Mouse (Mus musculus): Measurements from ENCODE around the gene Rnls.

The Rnls gene

DNA sequence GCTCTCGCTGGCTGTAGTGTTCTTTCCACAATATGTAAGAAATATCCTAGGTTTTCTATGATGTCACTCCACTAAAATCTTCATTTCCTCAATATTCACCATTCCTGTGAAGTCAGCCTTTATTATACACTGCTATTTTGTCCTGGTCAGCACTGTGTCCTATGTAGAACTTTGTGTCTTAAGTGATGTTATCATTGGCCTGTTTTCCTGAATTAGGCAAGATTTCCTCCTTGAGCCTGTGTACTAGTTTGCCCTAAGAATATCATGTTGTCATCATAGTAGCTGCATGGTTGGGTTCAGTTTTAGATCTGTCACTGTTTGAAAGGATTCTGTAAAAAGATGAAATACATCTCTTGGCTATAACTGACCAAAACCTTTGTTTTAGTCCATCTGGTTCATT is 203.3 kb downstream of the Rnls start:
- no peak for DNase-seq (ENCODE audit: low read depth)

DNA sequence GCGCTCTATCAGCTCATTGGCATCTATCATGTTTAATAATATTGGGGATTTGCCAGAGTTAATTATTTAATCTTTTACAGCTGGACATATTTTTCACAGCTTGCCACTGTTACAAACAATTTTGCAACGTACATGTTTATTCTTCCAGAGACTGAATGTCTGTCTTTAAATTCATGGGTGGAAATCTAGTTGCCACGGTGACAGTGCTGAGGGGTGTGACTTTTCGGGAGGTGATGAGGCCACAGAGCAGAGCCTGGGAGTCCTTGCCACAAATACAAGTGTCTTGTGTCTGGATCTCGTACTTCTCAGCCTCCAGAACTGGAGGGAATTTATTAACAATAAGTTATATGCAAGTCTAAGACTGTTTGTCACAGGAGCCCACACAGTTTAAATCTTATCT is 212.5 kb downstream of the Rnls start:
- no peak for DNase-seq (ENCODE audit: low read depth)

DNA sequence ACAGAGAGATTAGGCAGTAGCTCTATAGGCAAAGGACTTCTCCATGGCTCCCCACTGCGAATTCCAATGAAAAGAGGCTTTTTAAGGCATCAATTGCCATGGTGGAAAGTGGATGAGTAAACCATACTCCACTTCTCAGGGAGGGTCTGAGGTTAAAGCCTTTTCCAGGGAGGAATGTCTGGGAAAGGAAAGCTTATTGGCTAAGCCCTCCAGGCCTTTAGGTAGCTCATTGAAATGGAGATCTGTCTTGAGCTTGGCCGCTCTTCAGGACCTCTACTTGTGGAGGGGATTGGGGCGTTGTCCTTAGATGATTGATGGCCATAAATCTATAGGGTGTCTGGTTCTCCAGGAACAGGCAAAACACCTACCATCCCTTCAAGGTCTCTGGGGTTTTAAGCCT is 213.2 kb downstream of the Rnls start:
- no peak for DNase-seq (ENCODE audit: low read depth)

DNA sequence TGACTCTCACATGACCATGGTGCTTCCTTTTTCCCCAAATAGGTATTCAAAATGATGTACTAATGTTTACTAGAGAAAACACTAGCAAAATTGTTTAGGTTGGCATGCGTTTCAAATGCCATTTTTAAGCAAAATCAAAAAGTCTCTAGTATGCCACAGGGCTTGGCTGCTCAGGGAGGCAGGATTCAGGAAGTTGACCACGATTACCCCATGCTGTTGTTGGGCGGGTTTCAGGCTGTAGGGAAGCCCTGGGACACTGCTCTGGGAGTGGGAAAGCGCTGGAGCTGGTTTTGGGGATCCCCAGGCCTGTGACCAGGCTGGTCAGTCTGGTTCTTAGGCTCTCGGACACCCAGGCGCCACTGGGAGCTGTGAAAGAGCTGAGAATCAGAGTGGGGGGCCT is 213.7 kb downstream of the Rnls start:
- DNase-seq (ENCODE audit: low read depth): no peak

DNA sequence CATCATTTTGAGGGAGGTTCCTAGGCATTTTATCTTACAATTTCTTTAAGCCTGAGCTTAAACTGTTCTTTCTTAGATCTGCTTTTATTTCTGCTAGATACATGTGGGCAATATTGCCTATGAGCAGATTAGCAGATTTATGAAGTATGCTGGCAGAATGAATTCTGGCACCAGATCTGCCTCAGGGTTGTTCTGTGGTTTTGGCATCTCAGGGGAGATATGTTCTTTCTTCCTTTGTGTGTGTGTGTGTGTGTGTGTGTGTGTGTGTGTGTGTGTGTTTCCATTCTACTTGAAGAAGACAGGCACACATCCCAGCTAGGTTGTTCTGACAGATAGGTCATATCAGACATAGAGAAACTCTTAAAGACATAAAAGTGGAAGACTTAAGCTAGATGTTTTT is 218.1 kb downstream of the Rnls start:
- DNase-seq (ENCODE audit: low read depth): no peak

DNA sequence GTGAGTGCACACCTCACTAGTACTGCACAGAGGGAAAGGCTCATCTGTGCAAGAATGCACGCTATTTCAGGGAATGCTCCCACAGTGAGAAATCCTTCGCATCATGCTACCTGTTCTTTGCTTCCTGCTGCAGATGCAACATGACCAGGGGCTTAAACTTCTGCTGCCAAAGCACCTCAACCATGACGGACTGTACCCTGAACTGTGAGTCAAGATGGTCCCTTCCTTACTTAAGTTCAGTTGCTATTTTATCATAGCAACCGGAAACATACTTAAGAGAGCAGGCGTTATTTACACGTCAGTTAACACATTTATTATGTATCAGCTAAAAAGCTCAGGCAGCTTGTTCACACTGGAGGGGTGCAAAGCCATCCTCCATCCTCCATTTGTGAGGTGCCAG is 222.2 kb downstream of the Rnls start:
- no peak for DNase-seq (ENCODE audit: low read depth)

DNA sequence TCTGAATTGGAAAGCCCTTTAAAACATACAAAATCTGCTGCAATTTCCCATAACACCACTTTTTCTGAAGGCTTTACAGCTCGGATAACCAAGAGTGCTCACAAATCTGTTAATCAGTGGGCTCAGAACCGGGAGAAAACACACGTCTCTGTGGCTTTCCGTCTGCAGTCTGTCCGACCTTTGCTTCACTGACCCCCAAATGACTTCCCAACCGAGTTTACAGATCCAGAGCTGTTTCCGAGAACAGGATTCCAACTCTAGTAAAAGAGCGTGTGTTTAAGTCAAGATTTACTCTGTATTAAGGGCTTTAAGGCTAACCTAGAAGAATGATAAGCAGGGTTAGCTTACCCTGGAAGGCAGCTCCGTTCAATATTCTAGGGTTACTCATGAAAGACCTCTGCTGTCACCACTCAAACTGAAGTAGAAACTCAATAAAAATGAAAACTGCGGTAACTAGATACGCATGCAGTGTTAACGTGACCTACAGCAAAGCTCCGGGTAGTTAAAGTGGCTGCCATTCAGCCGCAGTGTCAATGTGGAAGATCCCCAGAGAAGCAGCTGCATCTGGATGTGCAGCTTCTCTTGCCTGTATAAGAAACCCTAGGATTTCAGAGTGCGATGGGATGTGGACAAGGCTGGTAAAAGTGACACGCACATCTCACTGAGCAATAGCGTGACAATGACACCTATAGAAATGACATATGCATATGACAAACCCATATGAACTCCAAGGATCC is 224.4 kb downstream of the Rnls start:
- no peak for DNase-seq (ENCODE audit: low read depth)

DNA sequence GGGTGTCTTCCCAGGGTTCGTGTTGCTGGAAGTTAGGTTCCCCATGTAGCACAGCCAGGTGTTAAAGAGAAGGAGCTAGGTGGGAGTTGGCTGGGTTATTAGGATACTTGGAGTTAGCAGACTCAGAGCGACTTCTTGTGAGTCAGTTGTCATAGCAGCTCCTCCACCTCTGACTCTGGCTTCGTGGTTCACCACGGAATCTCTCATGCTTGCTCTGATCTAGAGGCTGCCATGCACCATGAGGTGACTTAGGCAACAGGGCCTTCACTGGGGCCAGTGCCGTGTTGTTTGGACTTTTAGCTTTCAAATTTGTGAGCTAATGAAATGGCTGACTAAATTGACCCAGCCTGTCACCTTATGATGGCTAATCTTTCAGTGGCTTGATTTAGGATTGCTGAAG is 227.3 kb downstream of the Rnls start:
- no peak for DNase-seq (ENCODE audit: low read depth)

DNA sequence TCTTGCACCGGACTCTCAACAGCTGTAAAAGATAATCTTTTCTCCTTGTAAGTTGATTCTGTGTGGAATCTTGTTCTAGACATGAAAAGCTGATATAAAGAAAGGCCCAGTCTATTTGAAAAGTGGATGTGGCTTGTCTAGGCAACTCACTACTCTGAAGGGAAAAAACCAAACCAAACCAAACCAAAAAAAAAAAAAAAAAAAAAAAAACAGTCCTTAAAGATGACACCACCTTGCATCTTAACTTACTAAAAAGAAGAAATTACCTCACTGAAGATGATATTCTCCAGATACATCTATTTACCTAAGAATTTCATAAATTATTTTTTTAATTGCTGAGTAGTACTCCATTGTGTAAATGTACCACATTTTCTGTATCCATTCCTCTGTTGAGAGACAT is 230.2 kb downstream of the Rnls start:
- no peak for DNase-seq (ENCODE audit: low read depth)

DNA sequence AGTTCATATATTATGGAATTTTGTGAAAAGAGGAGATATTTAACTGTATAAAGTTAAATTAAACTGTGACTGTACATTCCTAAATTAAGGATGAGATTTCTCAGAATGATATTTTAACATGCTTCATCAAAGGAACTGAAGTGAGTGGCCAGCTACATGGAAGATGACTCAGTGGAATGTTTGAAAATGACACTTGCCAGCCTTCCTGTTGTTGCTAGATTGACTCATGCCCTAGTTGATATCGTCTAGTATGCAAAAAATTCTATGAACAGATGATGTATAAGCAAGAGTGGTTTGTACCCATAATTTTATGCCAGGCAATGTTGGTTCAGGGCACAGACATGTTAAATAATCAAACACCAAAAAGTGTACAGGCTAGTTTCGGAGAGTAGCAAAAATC is 232.2 kb downstream of the Rnls start:
- DNase-seq (ENCODE audit: low read depth): no peak

DNA sequence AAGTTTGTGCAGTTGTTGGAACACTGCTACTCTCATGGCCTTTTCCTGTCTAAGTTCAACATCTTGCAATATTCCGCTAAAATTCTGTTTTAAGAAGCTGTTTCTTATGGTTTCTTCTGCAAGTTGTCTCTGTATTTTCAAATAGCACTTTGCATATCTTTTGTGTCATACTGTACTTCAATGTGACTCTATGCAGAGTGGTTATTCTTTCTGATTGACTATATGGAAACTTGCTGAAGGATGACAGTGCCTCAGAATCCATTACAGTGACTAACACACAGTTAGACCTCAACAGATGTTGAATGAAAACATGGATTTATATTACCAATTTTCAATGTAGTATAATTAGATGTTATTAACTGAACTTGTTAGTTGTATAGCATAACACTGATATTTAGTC is 232.9 kb downstream of the Rnls start:
- DNase-seq (ENCODE audit: low read depth): no peak

DNA sequence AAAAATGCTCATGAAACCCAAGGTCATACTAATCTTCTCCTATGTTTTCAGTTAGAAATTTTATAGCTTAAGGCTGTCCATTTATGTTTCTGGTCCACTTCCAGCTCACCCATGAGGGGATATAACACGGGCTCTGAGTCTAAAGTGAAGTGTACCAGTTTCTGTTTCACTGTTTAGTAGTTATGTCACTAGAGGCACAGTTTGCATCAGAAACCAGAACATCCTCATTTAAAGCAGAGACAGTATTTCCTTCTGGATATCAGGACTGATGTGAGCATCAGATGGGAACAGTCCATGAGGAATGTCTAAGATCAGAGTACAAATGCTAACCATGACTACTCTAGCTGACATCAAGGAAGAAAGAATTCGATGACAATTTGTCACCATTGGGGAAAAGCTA is 233.9 kb downstream of the Rnls start:
- no peak for DNase-seq (ENCODE audit: low read depth)

DNA sequence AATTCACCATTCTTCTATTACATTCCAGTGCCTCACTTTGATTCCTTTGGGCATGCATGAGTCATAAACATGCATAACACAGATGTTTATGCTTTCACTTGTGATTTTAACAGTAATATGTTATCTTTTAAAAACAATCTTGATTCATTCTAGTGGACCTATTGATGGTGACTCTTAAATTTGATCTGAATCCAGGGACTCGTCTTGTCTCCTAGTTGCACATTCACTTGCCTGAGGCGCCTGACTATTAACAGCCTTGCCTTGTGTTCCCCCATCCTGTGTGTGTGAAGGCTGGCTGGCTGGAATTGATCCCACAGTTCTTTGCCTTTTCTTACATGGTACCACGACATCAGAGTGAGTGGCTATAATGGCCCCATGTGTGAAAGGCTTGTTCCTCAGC is 243.7 kb downstream of the Rnls start:
- no peak for DNase-seq (ENCODE audit: low read depth)

DNA sequence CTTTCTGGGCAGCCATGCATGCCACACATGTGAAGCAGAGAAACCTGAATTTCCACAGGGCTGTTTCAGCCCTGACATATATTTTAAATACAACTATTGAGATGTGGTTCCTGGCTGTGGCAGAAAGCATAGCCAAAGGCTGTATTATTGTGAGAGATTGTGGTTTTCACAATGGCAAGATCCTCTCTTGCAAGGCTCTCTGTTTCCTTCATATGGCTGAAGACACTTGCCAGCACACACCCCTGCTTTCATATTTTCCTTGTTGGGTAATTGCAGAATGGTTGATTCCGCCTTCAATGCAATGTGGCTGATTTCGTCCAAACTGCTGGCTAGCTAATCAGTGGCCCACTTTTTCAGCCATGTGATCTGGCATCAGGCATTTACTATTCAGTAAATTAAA is 248.9 kb downstream of the Rnls start:
- no peak for DNase-seq (ENCODE audit: low read depth)

DNA sequence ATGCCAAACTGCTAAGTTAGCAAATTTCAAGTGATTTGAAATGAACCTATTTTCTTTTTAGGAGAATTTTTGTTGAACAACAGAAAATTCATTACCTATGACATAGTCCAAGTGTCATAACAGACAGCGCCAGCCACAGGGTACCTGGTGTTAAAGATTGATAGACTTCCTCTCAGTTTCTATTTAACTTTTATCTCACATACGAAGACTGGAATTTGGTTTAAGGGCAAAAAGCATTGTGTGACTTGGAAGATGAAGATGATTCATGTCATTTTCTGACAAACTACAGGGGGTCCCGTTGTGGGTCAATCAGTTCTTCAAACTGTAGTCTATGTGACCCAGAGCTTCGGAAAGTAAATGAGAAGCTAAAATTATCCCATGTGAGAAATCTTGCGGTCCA is 254.8 kb downstream of the Rnls start:
- DNase-seq (ENCODE audit: low read depth): no peak

DNA sequence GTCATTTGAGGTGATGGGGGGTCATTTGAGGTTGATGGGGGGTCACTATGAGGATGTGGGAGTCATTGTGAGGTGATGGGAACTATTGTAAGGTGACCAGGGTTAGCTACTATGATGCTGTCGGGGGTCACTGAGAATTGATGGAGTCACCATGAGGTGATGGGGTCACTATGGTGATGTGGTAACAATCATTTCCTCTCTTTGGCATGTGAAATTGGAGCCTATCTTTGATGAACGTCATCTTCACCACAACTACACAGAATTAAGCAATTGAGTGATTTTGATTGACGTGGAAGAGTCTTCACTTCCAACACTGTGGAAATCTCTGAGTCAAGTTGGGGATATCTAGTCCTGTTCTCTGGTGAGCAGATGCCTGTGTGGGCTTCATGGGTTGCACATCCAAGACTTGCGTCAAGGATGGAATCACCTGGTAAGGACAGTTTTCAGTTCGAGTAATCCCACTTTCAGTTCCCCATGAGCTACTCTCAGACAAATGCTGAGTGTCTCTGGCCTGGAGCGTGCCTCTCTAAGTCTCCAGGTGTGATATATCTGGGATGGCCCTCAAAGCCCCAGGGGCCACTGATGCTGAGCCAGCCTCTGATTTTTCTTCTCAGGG is 269.4 kb downstream of the Rnls start:
- no peak for DNase-seq (ENCODE audit: low read depth)

DNA sequence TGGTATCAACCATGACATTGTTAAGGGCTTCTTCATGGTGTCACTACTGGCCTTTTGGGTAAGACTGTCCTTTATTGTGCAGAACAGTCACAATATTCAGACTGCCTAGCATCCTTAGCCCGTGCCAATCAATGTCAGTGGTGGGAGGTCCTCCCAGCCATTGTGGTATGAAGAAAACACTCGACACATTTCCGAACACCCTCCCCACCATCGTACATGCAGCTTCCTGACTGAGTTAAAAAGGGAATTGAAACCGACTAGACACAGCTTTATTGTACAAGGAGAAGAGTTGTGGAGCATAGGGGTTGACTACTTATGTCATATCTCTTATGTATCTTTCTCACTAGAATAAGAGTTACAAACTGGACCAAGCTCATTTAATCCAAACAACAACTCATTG is 272.1 kb downstream of the Rnls start:
- DNase-seq (ENCODE audit: low read depth): no peak

DNA sequence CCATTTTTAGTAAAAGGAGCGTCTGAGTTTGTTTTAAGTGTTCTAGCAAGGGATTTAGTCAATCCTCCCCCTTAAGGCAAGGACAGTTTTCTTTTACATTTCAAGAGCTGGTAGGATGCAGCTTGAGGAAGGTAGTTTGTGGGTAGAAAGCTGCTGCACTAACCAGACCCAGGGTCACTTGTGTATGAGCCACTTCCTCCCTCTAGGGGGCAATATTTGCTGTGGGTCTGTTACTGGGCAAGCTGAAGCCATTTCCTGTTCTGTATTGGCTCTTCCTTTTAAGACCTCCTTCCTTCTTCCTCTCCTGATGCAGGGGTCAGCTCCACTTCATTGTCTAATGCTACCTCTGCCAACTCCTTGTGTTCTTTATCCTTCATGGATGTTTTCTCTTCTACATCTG is 273.2 kb downstream of the Rnls start:
- DNase-seq (ENCODE audit: low read depth): peak; percentile 40

DNA sequence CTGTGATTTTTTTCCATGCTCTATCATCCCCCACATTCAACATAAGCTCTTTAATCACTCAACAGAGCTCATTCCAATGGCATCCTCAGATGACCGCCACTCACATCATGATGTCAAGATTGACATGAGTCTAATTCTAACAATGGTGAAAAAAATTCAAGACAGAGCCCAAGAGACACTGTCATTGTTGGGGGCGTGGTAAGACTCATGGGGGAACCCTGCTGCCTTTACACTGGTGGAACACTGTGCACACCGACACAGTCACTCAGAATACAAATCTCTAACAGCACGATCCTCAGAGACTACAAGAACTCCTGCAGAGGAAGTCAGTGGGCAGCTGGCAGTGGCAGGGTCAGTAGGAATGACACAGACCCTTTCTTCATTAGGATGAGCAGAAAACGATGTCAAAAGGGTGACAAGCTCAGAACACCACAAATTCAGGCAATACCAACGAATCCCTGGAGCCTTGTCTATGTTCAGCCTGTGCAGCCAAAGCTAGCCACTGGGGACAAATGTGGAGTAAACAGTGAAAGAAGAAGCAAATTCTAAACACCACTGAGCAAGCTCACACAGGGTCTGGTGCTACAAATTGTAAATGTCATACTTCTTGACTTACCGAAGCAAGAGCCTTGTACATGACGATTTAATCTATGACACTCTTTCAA is 277.3 kb downstream of the Rnls start:
- DNase-seq (ENCODE audit: low read depth): no peak

DNA sequence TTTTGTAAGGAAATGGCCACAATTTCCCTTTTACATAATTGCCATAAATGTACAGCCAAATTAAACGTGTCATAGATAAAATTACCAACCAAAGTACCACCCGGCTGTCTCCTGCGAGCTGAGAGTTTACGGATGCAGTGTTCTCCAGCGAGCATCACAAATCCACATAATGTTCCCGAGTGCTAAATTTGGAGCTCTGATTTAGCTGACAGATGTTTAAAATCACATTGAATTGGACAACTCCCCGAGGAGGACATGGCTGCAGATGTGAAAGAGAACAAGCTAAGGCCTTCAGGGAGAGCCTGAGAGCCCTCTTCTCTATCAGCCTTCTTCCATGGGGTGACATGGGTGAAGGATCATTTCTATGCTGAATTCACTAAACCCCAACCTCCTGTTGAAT is 278.3 kb downstream of the Rnls start:
- no peak for DNase-seq (ENCODE audit: low read depth)

DNA sequence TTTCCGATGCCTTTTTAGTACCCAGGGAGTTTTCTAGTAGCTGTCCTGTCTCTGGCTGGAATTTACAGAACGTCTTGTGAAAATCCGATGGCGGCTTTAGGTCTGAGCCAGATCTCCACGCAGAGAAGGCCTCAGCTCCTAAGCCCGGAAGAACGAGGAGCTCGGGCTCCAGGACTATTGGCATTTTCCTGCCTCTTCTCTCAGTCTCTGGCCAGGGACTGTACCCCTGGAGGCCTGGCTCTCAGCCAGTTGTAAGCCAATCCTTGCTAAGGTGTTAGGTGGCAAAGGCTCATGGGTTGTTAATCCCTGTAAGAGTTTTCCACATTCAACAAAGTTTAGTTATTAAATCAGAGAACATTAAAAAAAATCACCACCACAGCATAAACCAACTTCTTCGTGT is 281.7 kb downstream of the Rnls start:
- DNase-seq (ENCODE audit: low read depth): no peak

DNA sequence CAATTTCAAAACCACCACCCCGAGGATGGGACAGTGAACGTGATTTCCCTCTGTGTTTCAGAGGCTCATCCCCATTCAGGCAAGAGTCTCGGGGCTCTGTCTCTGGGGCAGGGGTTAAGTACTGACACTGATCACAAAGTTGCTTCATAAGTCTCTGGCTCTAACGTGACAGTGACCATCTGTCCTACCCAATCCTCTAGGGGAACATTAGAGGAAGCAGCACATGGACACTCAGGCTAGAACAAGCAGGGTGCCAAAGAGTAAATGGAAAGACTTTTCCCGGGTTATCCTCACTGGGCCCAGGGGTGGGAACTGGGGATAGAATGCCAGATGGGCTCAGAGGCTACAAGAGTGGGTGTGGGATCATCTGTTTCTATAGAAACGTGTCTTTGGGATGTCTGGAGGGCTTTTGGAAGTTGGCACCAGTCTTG is 282.1 kb downstream of the Rnls start:
- no peak for DNase-seq (ENCODE audit: low read depth)

DNA sequence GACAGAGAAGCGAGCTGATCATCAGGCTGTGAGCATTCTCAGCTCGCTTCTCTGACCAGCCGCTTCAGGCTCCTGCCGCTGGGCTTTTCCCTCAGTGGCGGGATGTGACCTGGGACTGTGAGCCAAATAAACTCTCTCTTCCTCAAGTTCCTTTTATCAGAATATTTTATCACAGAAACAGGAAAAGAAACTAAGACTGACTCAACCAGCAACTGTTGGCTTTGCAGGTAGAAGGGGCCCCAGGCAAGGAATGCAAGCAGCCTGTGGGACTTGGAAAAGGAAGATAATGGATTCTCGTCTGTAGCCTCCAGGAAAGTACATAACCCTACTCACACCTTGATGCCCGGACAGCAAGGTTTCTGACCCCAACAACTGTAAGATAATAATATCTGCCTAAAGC is 283.0 kb downstream of the Rnls start:
- no peak for DNase-seq (ENCODE audit: low read depth)

DNA sequence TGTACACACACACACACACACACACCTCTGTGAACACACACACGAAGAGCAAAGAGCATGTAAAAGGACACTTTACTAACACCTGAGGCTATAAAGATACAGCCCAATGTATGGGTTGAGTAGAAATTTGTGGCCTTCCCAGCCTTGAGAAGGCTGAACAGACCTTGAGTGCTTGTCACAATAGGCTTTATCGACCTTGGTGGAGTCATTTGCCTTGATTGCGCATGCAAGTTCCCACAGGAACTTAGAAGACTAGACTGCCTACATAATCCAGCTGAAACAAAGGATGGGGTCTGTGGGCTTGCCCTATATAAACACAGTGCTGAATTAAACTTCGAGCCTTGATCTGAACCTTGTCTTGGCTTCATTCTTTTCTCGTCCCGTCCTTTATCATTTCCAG is 288.2 kb downstream of the Rnls start:
- no peak for DNase-seq (ENCODE audit: low read depth)
